Mouse (Mus musculus) stomach, embryonic 15.5 days (tissue): ENCODE data around the gene Tmem221. TPM values are rescaled to one million over a fixed set of nuclear protein-coding genes. Genes with fewer than 3 reads are reported as not detected.
"Not testable (repeated sequence)": the region's sequence is repeated elsewhere in the genome, so short reads cannot be mapped to it uniquely, and the experiment has no call there.

Source experiments
- ATAC-seq: fragments of 200-750 bp; cut with Nextera tagmentation; 2 replicates; pipeline ENCODE4 v1.8.0; 2017; ENCODE audit warnings: low read depth, moderate number of reproducible peaks, moderate TSS enrichment; ENCODE audit not compliant: insufficient read depth, low FRiP score
- H3K27ac ChIP-seq: fragments of 300-500 bp; sonication (generic); 2 replicates; pipeline ENCODE4 v1.5.1; 2015; ENCODE audit warnings: mild to moderate bottlenecking, inconsistent platforms
- H3K27me3 ChIP-seq: fragments of 300-500 bp; sonication (generic); replicated peaks from 2 replicates; pipeline ENCODE4 v1.6.1; 2015; ENCODE audit warnings: inconsistent platforms
- H3K36me3 ChIP-seq: fragments of 300-500 bp; sonication (generic); 2 replicates; pipeline ENCODE4 v1.6.1; 2015; ENCODE audit warnings: inconsistent platforms
- H3K4me1 ChIP-seq: fragments of 300-500 bp; sonication (generic); 2 replicates; pipeline ENCODE4 v1.6.1; 2015; ENCODE audit warnings: inconsistent platforms
- H3K4me2 ChIP-seq: fragments of 300-500 bp; sonication (generic); 2 replicates; pipeline ENCODE4 v1.6.1; 2015; ENCODE audit warnings: mild to moderate bottlenecking, inconsistent platforms
- H3K4me3 ChIP-seq: fragments of 300-500 bp; sonication (generic); replicated peaks from 2 replicates; pipeline ENCODE4 v1.5.1; 2015; ENCODE audit warnings: inconsistent platforms
- H3K9ac ChIP-seq: fragments of 300-500 bp; sonication (generic); 2 replicates; pipeline ENCODE4 v1.6.1; 2015; ENCODE audit warnings: inconsistent platforms
- H3K9me3 ChIP-seq: fragments of 300-500 bp; sonication (generic); 2 replicates; pipeline ENCODE4 v1.6.1; 2016; ENCODE audit warnings: inconsistent platforms
- WGBS: fragments of 180-500 bp; shearing (Covaris S2); methylation state at CpG from one replicate; pipeline ENCODE4 v1.1.7; 2015; 5-methylcytosine and 5-hydroxymethylcytosine counted together
- polyA plus RNA-seq: library from polyadenylated mRNA; unstranded; fragments of >200 nt; fragmentation: Nextera tagmentation; extraction: Ambion mirVana; gene quantifications from 2 replicates; pipeline ENCODE4 v1.2.1, GENCODE M21; 2015

The Tmem221 gene
- polyA plus RNA-seq, 1 experiment from 2014 or later: 4.0 TPM

GRCm38 (mm10) chr8:71519037-71519825 lies 39.4 kb downstream of the Tmem221 start:
- H3K4me2 ChIP-seq, H3K36me3 ChIP-seq, H3K9ac ChIP-seq, H3K4me1 ChIP-seq, H3K27me3 ChIP-seq, H3K4me3 ChIP-seq, H3K27ac ChIP-seq, H3K9me3 ChIP-seq, ATAC-seq: not testable (repeated sequence)
- 39% methylated on average over 10 of the region's 10 CpGs for WGBS

- Histone ChIP-seq H3K27ac (no peak overlapping the region), H3K9ac (no peak overlapping the region), H3K4me2 (no peak overlapping the region), H3K36me3 (no peaks in the 10 kb centered on the region), H3K4me3 (no peak overlapping the region), H3K9me3 (no peaks in the 10 kb centered on the region), H3K27me3 (0 out of 2 replicates have a peak, but pooled peaks cover 3% of the 10 kb centered on the region), H3K4me1 (no peaks in the 10 kb centered on the region)
- ATAC-seq: no peak
- WGBS: 10% methylated on average over 6 of the region's 6 CpGs
These were observed 41.9 kb downstream of the Tmem221 start for GRCm38 (mm10) chr8:71516786-71517185.

GRCm38 (mm10) chr8:71515043-71515442 lies 43.6 kb downstream of the Tmem221 start:
- Histone ChIP-seq H3K27me3 (peaks cover 9% of the 10 kb centered on the region; the same call in 1 of the 2 replicates), H3K9me3 (no peaks in the 10 kb centered on the region), H3K27ac (no peak overlapping the region), H3K36me3 (no peaks in the 10 kb centered on the region), H3K4me2 (no peak overlapping the region), H3K4me1 (no peaks in the 10 kb centered on the region), H3K4me3 (no peak overlapping the region), H3K9ac (no peak overlapping the region)
- ATAC-seq: no peak
- 71% methylated on average over 5 of the region's 5 CpGs for WGBS

GRCm38 (mm10) chr8:71513018-71513754 lies 45.5 kb downstream of the Tmem221 start:
- no peak overlapping the region for H3K4me3 ChIP-seq
- no peaks in the 10 kb centered on the region for H3K9me3 ChIP-seq
- no peak for ATAC-seq
- no peak overlapping the region for H3K9ac ChIP-seq
- 71% methylated on average over 15 of the region's 15 CpGs for WGBS
- H3K36me3 ChIP-seq: no peaks in the 10 kb centered on the region
- peaks cover 16% of the 10 kb centered on the region for H3K27me3 ChIP-seq
- no peaks in the 10 kb centered on the region for H3K4me1 ChIP-seq
- H3K4me2 ChIP-seq: no peak overlapping the region
- H3K27ac ChIP-seq: no peak overlapping the region

GRCm38 (mm10) chr8:71511644-71512043 lies 47.0 kb downstream of the Tmem221 start, which contains the start of gene Plvap:
Plvap (minus strand) TSS chr8:71511752.
- peak within 1 kb of the TSS; percentile 24 for H3K4me3 ChIP-seq
- peaks cover 31% of the 10 kb centered on the region for H3K27me3 ChIP-seq
- no peaks in the 10 kb centered on the region for H3K9me3 ChIP-seq
- ATAC-seq: peak; percentile 33; the same call in 1 of the 2 replicates
- 18% methylated on average over 14 of the region's 14 CpGs for WGBS
- no peak within 1 kb of the TSS for H3K9ac ChIP-seq
- 0 out of 2 replicates have a peak, but pooled peaks cover 5% of the 10 kb centered on the region for H3K4me1 ChIP-seq
- H3K27ac ChIP-seq: no peak within 1 kb of the TSS
- H3K36me3 ChIP-seq: no peaks in the 10 kb centered on the region
- no peak within 1 kb of the TSS; the same call in 1 of the 2 replicates for H3K4me2 ChIP-seq

- no peak for ATAC-seq
- H3K4me2 ChIP-seq: peak overlapping the region; percentile 19
- peaks cover 39% of the 10 kb centered on the region for H3K27me3 ChIP-seq
- H3K36me3 ChIP-seq: no peaks in the 10 kb centered on the region
- H3K9me3 ChIP-seq: no peaks in the 10 kb centered on the region
- no peak overlapping the region for H3K9ac ChIP-seq
- H3K27ac ChIP-seq: no peak overlapping the region
- no peak overlapping the region for H3K4me3 ChIP-seq
- 68% methylated on average over 2 of the region's 2 CpGs for WGBS
- H3K4me1 ChIP-seq: 0 out of 2 replicates have a peak, but pooled peaks cover 5% of the 10 kb centered on the region
These were observed 49.4 kb downstream of the Tmem221 start for GRCm38 (mm10) chr8:71509316-71509715.

- peaks cover 39% of the 10 kb centered on the region for H3K27me3 ChIP-seq
- H3K4me1 ChIP-seq: 0 out of 2 replicates have a peak, but pooled peaks cover 5% of the 10 kb centered on the region
- H3K9ac ChIP-seq: no peak overlapping the region
- H3K9me3 ChIP-seq: no peaks in the 10 kb centered on the region
- H3K4me2 ChIP-seq: peak overlapping the region; percentile 79
- no peak overlapping the region for H3K27ac ChIP-seq
- no peaks in the 10 kb centered on the region for H3K36me3 ChIP-seq
- WGBS: under 1% methylated on average over 61 of the region's 61 CpGs
- peak; percentile 69 for ATAC-seq
- peak overlapping the region; percentile 43 for H3K4me3 ChIP-seq
These were observed 51.0 kb downstream of the Tmem221 start for GRCm38 (mm10) chr8:71507589-71508104.

- Histone ChIP-seq H3K4me2 (no peak overlapping the region), H3K36me3 (no peaks in the 10 kb centered on the region), H3K27me3 (peaks cover 33% of the 10 kb centered on the region), H3K4me1 (0 out of 2 replicates have a peak, but pooled peaks cover 5% of the 10 kb centered on the region), H3K4me3 (no peak overlapping the region), H3K27ac (no peak overlapping the region), H3K9me3 (no peaks in the 10 kb centered on the region), H3K9ac (no peak overlapping the region)
- no peak for ATAC-seq
- WGBS: 80% methylated on average over 4 of the region's 4 CpGs
These were observed 52.7 kb downstream of the Tmem221 start for GRCm38 (mm10) chr8:71505979-71506378.

GRCm38 (mm10) chr8:71505326-71505725 lies 53.3 kb downstream of the Tmem221 start:
- Histone ChIP-seq H3K36me3 (no peaks in the 10 kb centered on the region), H3K27me3 (peaks cover 31% of the 10 kb centered on the region), H3K4me1 (0 out of 2 replicates have a peak, but pooled peaks cover 5% of the 10 kb centered on the region), H3K4me2 (no peak overlapping the region), H3K9me3 (no peaks in the 10 kb centered on the region), H3K27ac (no peak overlapping the region), H3K9ac (no peak overlapping the region), H3K4me3 (no peak overlapping the region)
- WGBS: 87% methylated on average over 4 of the region's 4 CpGs
- ATAC-seq: no peak

- WGBS: 86% methylated on average over 4 of the region's 4 CpGs
- Histone ChIP-seq H3K4me3 (no peak overlapping the region), H3K27ac (no peak overlapping the region)
These were observed 54.3 kb downstream of the Tmem221 start for GRCm38 (mm10) chr8:71504349-71504748.

More at GRCm38 (mm10) chr8:71504349-71504748, 54.3 kb downstream of the Tmem221 start:
- H3K9me3 ChIP-seq: no peaks in the 10 kb centered on the region
- H3K9ac ChIP-seq: no peak overlapping the region
- H3K27me3 ChIP-seq: peaks cover 31% of the 10 kb centered on the region
- H3K4me2 ChIP-seq: no peak overlapping the region
- no peaks in the 10 kb centered on the region for H3K36me3 ChIP-seq
- 0 out of 2 replicates have a peak, but pooled peaks cover 6% of the 10 kb centered on the region for H3K4me1 ChIP-seq
- no peak for ATAC-seq
